Mouse (Mus musculus) MEL (cell line): Measurements from ENCODE around the gene Map3k10.

ENCODE experiments used
- MEF2A ChIP-seq: IDR thresholded peaks from 2 replicates; pipeline ENCODE4 v1.6.1; 2014; ENCODE audit warnings: low read depth, mild to moderate bottlenecking, inconsistent platforms, low read length, improper control_type of control experiment; ENCODE audit not compliant: poor library complexity, insufficient replicate concordance, severe bottlenecking; ENCODE audit errors: extremely low read depth
- ZC3H11A ChIP-seq: IDR thresholded peaks from 2 replicates; pipeline ENCODE4 v1.6.1; 2012; ENCODE audit warnings: low read depth, mild to moderate bottlenecking, inconsistent platforms, low read length, improper control_type of control experiment

GRCm38 (mm10) chr7:27624967-27625366, 49.4 kb downstream of the Map3k10 start:
- TF ChIP-seq MEF2A (no peak), ZC3H11A (no peak)
